Mouse (Mus musculus) spleen, adult 12 weeks (tissue): ENCODE data around the gene Lor.

Experiments
- DNase-seq: peaks from one replicate; pipeline ENCODE4 v3.0.0; 2022; ENCODE audit warnings: low spot score

The Lor gene

GRCm38 (mm10) chr3:92083042-92083441, at the start of gene Lor:
Gene Lor, minus strand, starts transcription at chr3:92083142.
- no peak for DNase-seq

- no peak for DNase-seq
These were observed 40.9 kb upstream of the Lor start, which contains the start of gene Prr9 for GRCm38 (mm10) chr3:92123847-92124246. Gene Prr9, minus strand, starts transcription at chr3:92123947.

- DNase-seq, result no peak
These were observed 38.0 kb upstream of the Lor start for GRCm38 (mm10) chr3:92120902-92121301.

GRCm38 (mm10) chr3:92117930-92118329, 35.0 kb upstream of the Lor start:
- no peak for DNase-seq

GRCm38 (mm10) chr3:92111526-92111925, 28.6 kb upstream of the Lor start:
- no peak for DNase-seq

- no peak for DNase-seq
These were observed 27.8 kb upstream of the Lor start for GRCm38 (mm10) chr3:92110790-92111189.

- no peak for DNase-seq
These were observed 23.6 kb upstream of the Lor start for GRCm38 (mm10) chr3:92106582-92106981.

- DNase-seq, result no peak
These were observed 1.5 kb downstream of the Lor start for GRCm38 (mm10) chr3:92081285-92081931.

- peak; percentile 1 for DNase-seq
These were observed 2.3 kb downstream of the Lor start for GRCm38 (mm10) chr3:92080462-92081284.

- DNase-seq, result no peak
These were observed 32.4 kb downstream of the Lor start for GRCm38 (mm10) chr3:92050382-92051054.

- no peak for DNase-seq
These were observed 49.0 kb downstream of the Lor start for GRCm38 (mm10) chr3:92033892-92034291.

GRCm38 (mm10) chr3:92033203-92033602, 49.7 kb downstream of the Lor start:
- no peak for DNase-seq
